Mouse (Mus musculus) small intestine, adult 2 months (tissue): ENCODE results near the gene Myh3.

Experiments used
- CTCF ChIP-seq: fragments of 200-500 bp; IDR thresholded peaks from 2 replicates; pipeline ENCODE4 v1.5.1; 2012; ENCODE audit warnings: low read depth, mild to moderate bottlenecking, control low read depth, inconsistent platforms, low read length, moderate library complexity, mixed read lengths; ENCODE audit not compliant: insufficient replicate concordance, insufficient read length; ENCODE audit errors: extremely low read depth
- POLR2A ChIP-seq: fragments of 200-500 bp; IDR thresholded peaks from 2 replicates; pipeline ENCODE4 v1.6.1; 2012; ENCODE audit warnings: low read depth, mild to moderate bottlenecking, control low read depth, inconsistent platforms, low read length, moderate library complexity

DNA sequence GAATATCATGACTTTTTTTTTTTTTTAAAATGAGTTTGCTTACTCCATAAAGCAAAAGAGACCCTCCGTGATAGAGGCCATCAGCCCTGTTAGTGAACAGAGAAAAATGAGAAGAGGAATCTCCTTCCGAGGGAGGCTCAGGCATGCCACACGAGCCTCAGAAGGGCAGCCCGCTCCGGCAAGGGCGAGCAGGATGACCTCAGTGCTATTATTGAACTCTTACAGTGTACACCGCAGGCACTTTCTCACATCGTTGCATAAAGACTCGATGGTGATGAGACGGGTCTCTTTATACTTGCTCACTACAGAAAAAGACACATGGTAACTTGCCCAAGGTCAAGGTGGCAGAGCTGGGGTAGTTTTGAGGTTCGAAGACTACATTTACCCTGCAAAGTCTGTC, 26.6 kb downstream of the Myh3 start:
- TF ChIP-seq POLR2A (no peak), CTCF (no peak)
